Mouse (Mus musculus) kidney, adult 2 months (tissue): Measurements from ENCODE around the gene Mrps9. TPM values are rescaled to one million over a fixed set of nuclear protein-coding genes. Genes with fewer than 3 reads are reported as not detected.

Experiments used
- DNase-seq: peaks from one replicate; pipeline ENCODE4 v3.0.0; 2021
- H3K27ac ChIP-seq: fragments of 200-500 bp; 2 replicates; pipeline ENCODE4 v1.5.1; 2012; ENCODE audit warnings: low read depth, low read length, control low read depth, inconsistent platforms; ENCODE audit not compliant: insufficient read depth
- H3K27me3 ChIP-seq: fragments of 200-500 bp; replicated peaks from 2 replicates; pipeline ENCODE4 v1.6.1; 2012; ENCODE audit warnings: mild to moderate bottlenecking, moderate library complexity, low read length, inconsistent platforms; ENCODE audit not compliant: control insufficient read depth, insufficient read depth
- H3K36me3 ChIP-seq: fragments of 200-500 bp; 2 replicates; pipeline ENCODE4 v1.6.1; 2012; ENCODE audit warnings: mild to moderate bottlenecking, moderate library complexity, low read length, inconsistent platforms; ENCODE audit not compliant: control insufficient read depth, insufficient read depth
- H3K4me1 ChIP-seq: fragments of 200-500 bp; 2 replicates; pipeline ENCODE4 v1.6.1; 2011; ENCODE audit warnings: low read length; ENCODE audit not compliant: control insufficient read depth, insufficient read depth
- H3K4me3 ChIP-seq: fragments of 200-500 bp; 2 replicates; pipeline ENCODE4 v1.5.1; 2011; ENCODE audit warnings: mild to moderate bottlenecking, low read depth, low read length, control low read depth; ENCODE audit not compliant: insufficient read depth
- CTCF ChIP-seq: fragments of 200-500 bp; conservative IDR thresholded peaks from 2 replicates; pipeline ENCODE4 v1.5.1; 2011; ENCODE audit warnings: low read depth, mild to moderate bottlenecking, control low read depth, low read length, moderate library complexity, mixed read lengths; ENCODE audit not compliant: insufficient read depth, insufficient read length
- POLR2A ChIP-seq: fragments of 200-500 bp; IDR thresholded peaks from one replicate; pipeline ENCODE4 v1.6.1; 2011; ENCODE audit warnings: low read depth, low read length, control low read depth
- WGBS: fragments of 180-500 bp; shearing (Covaris S2); methylation state at CpG from one replicate; pipeline ENCODE4 v1.1.7; 2018; 5-methylcytosine and 5-hydroxymethylcytosine counted together
- polyA plus RNA-seq: library from polyadenylated mRNA; depleted of rRNA; stranded (reverse); fragments of >200 nt; gene quantifications from 2 replicates; pipeline ENCODE4 v1.2.3, GENCODE M21; 2012

Gene Mrps9
- polyA plus RNA-seq, 1 experiment: 40.2 TPM

DNA sequence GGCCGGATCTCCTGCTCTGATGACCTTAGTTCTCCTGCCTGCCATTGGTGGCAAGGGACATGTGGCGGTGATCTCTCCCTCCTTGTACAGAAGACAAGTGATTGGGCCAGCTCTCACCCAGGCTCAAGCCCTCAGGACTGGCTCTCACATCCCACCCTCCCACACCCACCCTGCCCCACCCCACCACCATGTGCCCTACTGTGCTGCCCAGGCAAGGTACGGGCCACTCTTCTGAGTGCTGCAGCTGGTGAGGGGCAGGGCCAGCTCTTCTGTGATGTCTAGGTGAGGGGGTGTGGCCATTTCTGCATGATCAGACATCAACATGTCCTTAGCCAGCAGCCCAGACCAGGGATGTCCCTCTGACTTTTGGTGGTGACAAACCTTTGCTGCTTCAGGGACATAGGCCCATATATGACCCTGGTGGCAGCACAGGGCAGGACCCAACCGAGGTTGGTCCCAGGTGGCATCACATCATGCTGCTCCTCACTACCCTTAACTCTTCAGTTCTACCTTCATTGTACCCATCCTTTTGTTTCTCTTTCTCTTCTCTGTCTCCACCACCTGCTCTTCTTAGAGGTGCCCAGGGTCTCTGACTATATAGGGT is 14.4 kb downstream of the Mrps9 start:
- Histone ChIP-seq H3K27ac (no peak overlapping the region), H3K36me3 (no peaks in the 10 kb centered on the region), H3K4me3 (no peak overlapping the region), H3K27me3 (no peaks in the 10 kb centered on the region), H3K4me1 (no peaks in the 10 kb centered on the region)
- no peak for DNase-seq
- no peak for TF ChIP-seq CTCF
- no peak for TF ChIP-seq POLR2A
- WGBS: 94% methylated on average over 4 of the region's 4 CpGs

DNA sequence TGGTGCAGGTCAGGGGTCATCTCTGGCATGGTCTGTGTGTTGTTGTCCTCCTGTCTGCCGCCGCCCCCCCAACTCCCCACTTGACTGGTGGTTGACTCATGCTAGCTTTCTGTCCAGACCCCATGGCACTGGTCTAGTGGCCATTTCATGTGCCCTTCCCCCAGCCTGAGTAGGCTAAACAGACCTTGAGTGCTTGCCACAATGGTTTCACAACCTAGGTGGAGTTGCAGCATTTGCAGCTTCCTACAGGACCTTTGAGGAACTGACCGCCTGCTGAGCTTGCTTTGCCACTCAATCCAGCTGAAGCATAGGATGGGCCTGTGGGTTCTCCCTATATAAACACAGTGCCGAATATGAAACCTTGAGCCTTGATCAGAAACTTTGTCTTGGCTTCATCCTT is 15.0 kb downstream of the Mrps9 start:
- 96% methylated on average over 4 of the region's 4 CpGs for WGBS
- no peak for TF ChIP-seq POLR2A
- no peak for TF ChIP-seq CTCF
- no peak for DNase-seq
- H3K4me1 ChIP-seq: no peaks in the 10 kb centered on the region
- no peaks in the 10 kb centered on the region for H3K36me3 ChIP-seq
- H3K27me3 ChIP-seq: no peaks in the 10 kb centered on the region
- no peak overlapping the region for H3K4me3 ChIP-seq
- H3K27ac ChIP-seq: no peak overlapping the region

DNA sequence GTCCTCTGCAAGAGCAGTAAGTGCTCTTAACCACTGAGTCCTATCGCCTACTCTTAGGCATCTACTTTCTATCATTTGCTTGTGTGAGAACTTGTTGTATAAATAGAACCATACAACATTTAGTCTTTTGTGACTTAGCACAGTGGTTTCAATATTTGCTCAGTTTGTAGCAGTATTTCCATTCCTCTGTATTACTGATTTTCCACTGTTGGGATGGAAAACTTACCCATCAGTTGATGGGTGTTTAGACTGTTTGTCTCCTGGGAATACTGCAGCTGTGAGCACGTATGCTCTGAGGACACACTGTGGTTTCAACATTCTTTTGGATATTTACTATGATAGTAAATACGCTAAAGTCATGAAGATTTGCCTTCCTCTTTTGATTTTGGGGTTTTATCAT is 16.2 kb downstream of the Mrps9 start:
- Histone ChIP-seq H3K36me3 (no peaks in the 10 kb centered on the region), H3K4me1 (no peaks in the 10 kb centered on the region), H3K4me3 (no peak overlapping the region), H3K27me3 (no peaks in the 10 kb centered on the region), H3K27ac (no peak overlapping the region)
- no peak for DNase-seq
- TF ChIP-seq CTCF (no peak), POLR2A (no peak)
- WGBS: 95% methylated on average over 3 of the region's 3 CpGs

DNA sequence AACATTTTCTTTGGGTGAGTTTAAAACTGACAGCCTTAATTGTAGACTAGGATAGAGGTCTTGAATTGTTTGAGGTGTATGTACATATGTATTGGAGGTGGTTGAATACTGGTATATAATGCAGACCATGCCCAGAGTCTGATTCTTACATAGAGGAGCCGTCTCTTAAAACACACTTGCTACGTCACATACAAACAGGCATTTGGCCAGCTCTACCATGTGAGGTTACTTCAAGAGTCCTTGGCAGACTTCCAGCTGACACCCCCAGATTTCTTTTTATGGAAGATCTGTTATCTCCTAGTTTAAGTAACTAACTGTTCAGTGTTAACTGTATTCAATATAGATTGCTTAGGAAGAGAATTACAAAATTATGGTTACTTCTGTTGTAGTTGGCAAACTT is 23.1 kb downstream of the Mrps9 start:
- Histone ChIP-seq H3K4me1 (no peaks in the 10 kb centered on the region), H3K4me3 (no peak overlapping the region), H3K27me3 (no peaks in the 10 kb centered on the region), H3K27ac (no peak overlapping the region), H3K36me3 (no peaks in the 10 kb centered on the region)
- DNase-seq: no peak
- TF ChIP-seq POLR2A (no peak), CTCF (no peak)
- 81% methylated on average over 2 of the region's 2 CpGs for WGBS

- Histone ChIP-seq H3K27ac (no peak overlapping the region), H3K4me1 (no peaks in the 10 kb centered on the region), H3K27me3 (no peaks in the 10 kb centered on the region), H3K36me3 (no peaks in the 10 kb centered on the region), H3K4me3 (no peak overlapping the region)
- TF ChIP-seq POLR2A (no peak), CTCF (no peak)
- DNase-seq: no peak
- WGBS: 88% methylated on average over 5 of the region's 5 CpGs
Observed at GRCm38 (mm10) chr1:42875271-42875670, 24.2 kb downstream of the Mrps9 start.

- DNase-seq: no peak
- H3K27me3 ChIP-seq: no peaks in the 10 kb centered on the region
- no peak for TF ChIP-seq POLR2A
- TF ChIP-seq CTCF: no peak
- H3K4me3 ChIP-seq: no peak overlapping the region
- 79% methylated on average over 4 of the region's 4 CpGs for WGBS
- no peaks in the 10 kb centered on the region for H3K36me3 ChIP-seq
- no peak overlapping the region for H3K27ac ChIP-seq
- no peaks in the 10 kb centered on the region for H3K4me1 ChIP-seq
Observed at GRCm38 (mm10) chr1:42876463-42877093, 25.5 kb downstream of the Mrps9 start.

- no peaks in the 10 kb centered on the region for H3K36me3 ChIP-seq
- no peak overlapping the region for H3K27ac ChIP-seq
- 68% methylated on average over 10 of the region's 10 CpGs for WGBS
- no peak for TF ChIP-seq CTCF
- no peak for TF ChIP-seq POLR2A
- DNase-seq: no peak
- H3K4me3 ChIP-seq: no peak overlapping the region
- no peaks in the 10 kb centered on the region for H3K27me3 ChIP-seq
- no peaks in the 10 kb centered on the region for H3K4me1 ChIP-seq
Observed at GRCm38 (mm10) chr1:42877264-42877663, 26.2 kb downstream of the Mrps9 start.
